In the genomic region with DNA sequence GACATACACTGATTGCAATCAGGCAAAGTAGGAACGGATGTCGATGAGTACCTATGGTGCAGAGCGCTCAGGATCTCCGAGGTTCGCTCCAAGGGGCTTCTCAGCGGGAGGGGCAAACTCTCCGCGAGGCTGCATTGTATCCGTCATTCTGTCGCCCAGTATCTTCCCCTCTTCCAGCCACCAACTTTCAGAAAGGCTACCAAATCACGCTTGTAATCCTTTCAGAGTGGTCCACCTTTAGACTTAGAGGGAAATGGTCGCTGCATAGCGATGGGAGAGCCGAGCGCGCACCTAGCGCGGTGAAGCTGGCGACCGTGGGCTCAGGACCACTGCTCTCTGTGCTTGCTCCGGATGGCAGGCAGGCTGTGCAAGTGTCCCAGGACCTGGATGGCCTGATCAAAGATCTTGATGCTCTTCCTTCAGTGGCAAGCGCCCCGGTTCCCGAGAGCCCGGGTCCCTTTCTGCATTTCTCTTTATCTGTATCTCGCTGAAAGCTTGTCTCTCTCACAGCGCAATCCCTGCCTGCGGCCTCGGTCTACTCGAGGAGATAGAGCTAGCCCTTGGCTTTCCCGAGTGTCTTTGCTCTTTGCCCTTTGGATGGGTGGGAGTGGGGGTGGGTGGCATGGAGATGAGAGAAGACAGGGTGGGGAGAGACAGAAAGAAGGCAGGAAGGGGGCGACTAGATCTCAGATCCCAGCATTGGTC, we compare ENCODE assay signal across 7 mouse cellular contexts. TPM values are rescaled to one million over a fixed set of nuclear protein-coding genes. Genes with fewer than 3 reads are reported as not detected.
DNase-seq lines count a peak whose midpoint lies in the region; ATAC-seq lines count a peak whose summit lies in the region.

No protein-coding gene starts in this region.

- intact Hi-C loops in left cerebral cortex, postnatal 10 days (cut with DNase I), result loop anchor here (10.0 kb wide), 2 partner anchors 348 to 1868 kb away; no protein-coding TSS in a partner anchor

- 1% methylated on average over 32 of the region's 32 CpGs for WGBS in lung, embryonic 16.5 days
- 2% methylated on average over 32 of the region's 32 CpGs for WGBS in embryonic facial prominence, embryonic 10.5 days
- WGBS in neural tube, embryonic 15.5 days, result under 1% methylated on average over 32 of the region's 32 CpGs

- H3K4me3 ChIP-seq in lung, embryonic 16.5 days (ENCODE audit: low read length), result peak overlapping the region; percentile 49
- peak overlapping the region; percentile 67 for H3K4me3 ChIP-seq in embryonic facial prominence, embryonic 10.5 days
- peak overlapping the region; percentile 59 for H3K4me3 ChIP-seq in neural tube, embryonic 15.5 days (replicated peaks)

- H3K27ac ChIP-seq in lung, embryonic 16.5 days (ENCODE audit: low read length), result no peak overlapping the region
- no peak overlapping the region for H3K27ac ChIP-seq in embryonic facial prominence, embryonic 10.5 days (replicated peaks)
- H3K27ac ChIP-seq in neural tube, embryonic 15.5 days (replicated peaks), result peak overlapping the region; percentile 87

- no peak for ATAC-seq in lung, embryonic 16.5 days (ENCODE audit: low read depth)
- ATAC-seq in neural tube, embryonic 15.5 days (ENCODE audit: low FRiP score), result peak; percentile 45

- DNase-seq in lung, postnatal 36 days, result no peak
- DNase-seq in embryonic facial prominence, embryonic 10.5 days (ENCODE audit: low spot score), result peak; percentile 45
- peak; percentile 30 to 40 for DNase-seq in left cerebral cortex, postnatal 10 days (ENCODE audit: extremely low spot score in 1 of 2, low spot score in 2 of 2)
- no peak for DNase-seq in urinary bladder, postnatal 14 days (ENCODE audit: low spot score)
- DNase-seq in adrenal gland, postnatal 10 days, result no peak

- H3K4me2 ChIP-seq in lung, embryonic 16.5 days (ENCODE audit: low read depth, low read length), result peak overlapping the region; percentile 78
- H3K4me2 ChIP-seq in neural tube, embryonic 15.5 days, result peak overlapping the region; percentile 71

- no peaks in the 10 kb centered on the region for H3K4me1 ChIP-seq in lung, embryonic 16.5 days (replicated peaks; ENCODE audit: control insufficient read depth, insufficient read depth, low read length)
- H3K4me1 ChIP-seq in embryonic facial prominence, embryonic 10.5 days, result peaks cover 9% of the 10 kb centered on the region
- peaks cover 20% of the 10 kb centered on the region for H3K4me1 ChIP-seq in neural tube, embryonic 15.5 days

- peaks cover 31% of the 10 kb centered on the region for H3K27me3 ChIP-seq in lung, embryonic 16.5 days (ENCODE audit: control insufficient read depth, insufficient read depth, low read depth, low read length)
- H3K27me3 ChIP-seq in embryonic facial prominence, embryonic 10.5 days (replicated peaks; ENCODE audit: low read depth, poor library complexity, severe bottlenecking), result peaks cover 79% of the 10 kb centered on the region
- no peaks in the 10 kb centered on the region for H3K27me3 ChIP-seq in neural tube, embryonic 15.5 days (replicated peaks)

- H3K36me3 ChIP-seq in lung, embryonic 16.5 days (ENCODE audit: control insufficient read depth, insufficient read depth, low read length), result no peaks in the 10 kb centered on the region
- H3K36me3 ChIP-seq in embryonic facial prominence, embryonic 10.5 days (replicated peaks), result no peaks in the 10 kb centered on the region
- H3K36me3 ChIP-seq in neural tube, embryonic 15.5 days, result no peaks in the 10 kb centered on the region

- H3K9ac ChIP-seq in lung, embryonic 16.5 days (ENCODE audit: low read length), result no peak overlapping the region
- H3K9ac ChIP-seq in neural tube, embryonic 15.5 days (replicated peaks), result peak overlapping the region; percentile 72

- H3K9me3 ChIP-seq in lung, embryonic 16.5 days (ENCODE audit: control insufficient read depth, low read length), result no peaks in the 10 kb centered on the region
- no peaks in the 10 kb centered on the region for H3K9me3 ChIP-seq in embryonic facial prominence, embryonic 10.5 days
- no peaks in the 10 kb centered on the region for H3K9me3 ChIP-seq in neural tube, embryonic 15.5 days (replicated peaks)

RNA-seq across cellular contexts. Expression of a gene that starts 1.0 kb away (rescaled TPM):
- 0.13 and 0.14 TPM in 2 replicates for polyA plus RNA-seq in lung, embryonic 16.5 days (2015; fragmentation: Nextera tagmentation; extraction: Ambion mirVana)
- polyA plus RNA-seq in embryonic facial prominence, embryonic 10.5 days (2016; fragmentation: Nextera tagmentation; extraction: Ambion mirVana), result 0.22 and 0.24 TPM in 2 replicates
- 10 to 100 TPM; 66.2 to 68.2 TPM for total RNA-seq in left cerebral cortex, postnatal 10 days (2021)
- polyA plus RNA-seq in neural tube, embryonic 15.5 days (2015; fragmentation: Nextera tagmentation; extraction: Ambion mirVana), result 25.6 and 28.1 TPM in 2 replicates
- total RNA-seq in adrenal gland, postnatal 10 days (2021), result under 1 TPM; 0.06 to 0.24 TPM

Comparison
In these comparisons a context has a peak if more than half of its experiments do, and no peak if none do; other contexts are left out.
1. DNase-seq: peak in embryonic facial prominence, embryonic 10.5 days (single experiment) and left cerebral cortex, postnatal 10 days (2 of 2); none in lung, postnatal 36 days (single experiment), urinary bladder, postnatal 14 days (single experiment) and adrenal gland, postnatal 10 days (single experiment).
2. RNA of a gene that starts 1.0 kb away (polyA plus RNA-seq): 25.6 to 28.1 TPM in neural tube, embryonic 15.5 days; 0.22 to 0.24 TPM in embryonic facial prominence, embryonic 10.5 days and 0.13 to 0.14 TPM in lung, embryonic 16.5 days; every median in the first group is over 10 times any median in the second.
3. Peak in every context shown above with its lines, with median percentiles within 50 percentile points of each other: H3K4me3 ChIP-seq.